Mouse (Mus musculus) T-cell, adult 2 months (primary cell): Measurements from ENCODE around the gene B430305J03Rik.
A peak's percentile ranks its signal among the peaks of the same experiment; 100 is the strongest.

Experiments used
- DNase-seq: peaks from one replicate; pipeline ENCODE4 v3.0.0; 2022; ENCODE audit warnings: low spot score

Gene B430305J03Rik

DNA sequence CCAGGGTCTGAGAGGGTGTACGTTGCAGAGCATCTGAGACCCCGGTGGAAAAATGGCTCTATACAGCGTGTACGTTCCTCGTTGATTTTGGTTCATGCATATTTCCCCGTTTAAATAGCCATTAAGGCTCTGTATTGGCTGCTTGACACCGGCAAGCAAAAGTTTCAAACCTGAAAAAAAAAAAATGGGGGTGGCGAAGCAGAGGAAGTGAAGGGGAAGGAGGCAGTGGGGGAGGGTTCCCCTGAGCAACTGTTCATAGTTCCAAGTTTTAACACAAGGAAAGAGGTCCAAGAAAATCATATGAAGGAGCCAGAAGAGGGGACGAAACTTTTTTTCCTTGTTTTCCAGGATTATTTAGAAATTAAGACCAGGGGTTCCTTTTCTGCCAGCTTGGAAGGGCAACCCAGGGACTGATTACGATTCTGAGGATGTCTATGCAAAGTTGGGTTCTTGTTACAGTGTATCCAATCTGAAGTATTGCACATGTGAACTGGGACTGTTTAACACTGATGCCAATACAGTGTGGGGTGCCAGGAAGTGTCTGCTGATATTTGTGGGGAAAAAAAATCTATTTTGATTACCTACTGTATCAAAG lies at the start of gene B430305J03Rik:
Gene B430305J03Rik (minus strand): TSS at position 173 of the 595 bp plus-strand sequence.
- peak; percentile 26 for DNase-seq

DNA sequence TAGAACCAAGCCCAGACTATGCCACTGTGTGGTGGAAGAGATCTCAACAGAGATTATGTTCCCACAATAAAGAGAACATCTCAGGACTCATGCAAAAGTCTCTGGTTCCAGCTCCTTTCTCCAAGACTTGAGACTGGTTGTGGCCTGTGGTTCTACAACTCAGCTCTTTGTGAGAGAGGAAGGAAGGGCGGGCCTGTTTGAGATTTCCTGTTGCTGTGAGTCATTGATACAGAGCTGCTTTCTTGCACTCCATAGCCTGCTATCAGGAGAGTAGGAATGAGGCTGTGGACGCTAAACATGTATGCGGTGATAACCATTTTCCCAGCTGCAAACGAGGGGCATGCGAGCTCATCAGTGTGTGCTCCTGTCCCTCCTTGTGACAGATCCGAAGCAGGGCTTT lies 43.9 kb upstream of the B430305J03Rik start:
- peak; percentile 76 for DNase-seq

DNA sequence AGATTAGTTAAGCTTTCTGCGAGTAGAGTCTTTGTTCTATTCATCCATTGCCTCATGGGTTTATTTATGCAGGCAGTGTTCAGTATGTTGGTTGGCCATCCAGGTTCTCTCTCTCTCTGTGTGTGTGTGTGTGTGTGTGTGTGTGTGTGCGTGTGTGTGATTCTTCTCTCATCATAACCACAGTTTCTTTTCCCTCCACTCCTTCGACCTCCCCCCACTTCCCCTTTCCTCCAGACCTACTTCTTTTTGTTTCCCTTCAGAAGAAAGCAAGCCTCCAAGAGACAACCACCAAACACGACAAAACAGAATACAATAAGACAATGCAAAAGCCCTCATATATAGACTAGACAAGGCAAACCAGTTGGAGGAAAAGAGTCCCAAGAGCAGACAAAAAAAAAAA lies 41.2 kb upstream of the B430305J03Rik start:
- peak; percentile 5 for DNase-seq

DNA sequence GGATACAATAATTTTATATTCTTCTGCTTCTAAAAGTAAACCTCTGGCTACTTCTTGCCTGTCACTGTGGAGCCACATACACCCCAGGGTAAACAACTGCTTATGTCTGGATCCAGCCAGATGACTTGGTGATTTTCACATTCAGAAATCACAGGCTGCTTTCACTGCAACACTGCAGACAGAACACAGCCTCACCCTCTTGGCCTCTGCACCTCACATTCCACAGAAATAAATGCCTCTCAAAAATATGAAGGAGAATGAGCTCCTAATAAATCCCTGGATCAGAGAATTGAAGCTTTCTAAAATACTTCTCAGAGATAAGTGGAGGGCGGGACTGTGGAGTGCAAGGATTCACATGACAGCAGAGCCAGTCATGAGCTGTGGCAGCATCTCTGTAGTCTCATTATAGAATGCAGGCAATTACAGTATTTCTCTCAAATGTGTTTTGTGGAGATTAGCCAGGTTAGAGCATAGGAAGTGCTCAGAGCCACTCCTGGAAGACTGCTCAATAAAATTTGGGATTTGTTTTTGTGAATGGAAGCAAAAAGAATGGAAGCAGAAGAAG lies 35.2 kb upstream of the B430305J03Rik start:
- DNase-seq, result no peak

DNA sequence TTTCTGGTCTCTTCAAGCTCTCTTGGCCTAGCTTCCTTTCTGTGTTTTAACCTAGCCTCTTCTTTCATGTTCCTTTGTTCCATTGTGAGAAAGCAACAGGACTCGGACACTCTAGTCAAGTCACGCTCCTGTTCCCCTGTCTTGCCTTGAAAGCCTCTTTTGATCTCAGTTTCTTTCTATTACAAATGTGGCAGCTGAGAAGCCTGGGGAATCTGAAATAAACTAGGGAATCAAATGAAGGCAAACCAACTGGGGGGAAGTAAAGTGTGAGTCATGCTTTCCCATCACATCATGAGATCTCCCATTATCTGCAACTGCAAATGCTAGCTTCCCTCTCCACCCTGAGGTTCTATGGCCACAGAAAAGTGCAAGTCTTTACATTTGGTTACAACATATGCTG lies 31.0 kb upstream of the B430305J03Rik start:
- no peak for DNase-seq

DNA sequence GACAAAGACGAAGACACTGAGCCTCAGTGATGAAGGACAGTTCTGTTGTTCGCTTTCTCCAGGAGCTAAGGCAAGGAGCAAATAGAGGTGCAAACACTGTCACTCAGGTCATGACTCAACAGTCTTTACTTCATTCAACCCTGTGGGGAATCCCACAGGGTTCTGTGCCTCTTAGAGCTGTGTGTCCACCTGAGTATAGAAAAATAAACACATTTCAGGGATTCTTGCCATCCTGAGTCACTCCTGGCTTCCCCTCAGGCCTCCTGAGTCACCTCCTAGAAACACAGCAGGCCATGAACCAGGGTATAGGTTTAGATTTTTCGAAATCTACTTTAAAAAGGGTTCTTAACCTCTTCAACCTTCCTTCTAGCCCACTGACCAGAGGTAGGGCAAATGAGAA lies 29.6 kb upstream of the B430305J03Rik start:
- DNase-seq, result no peak

DNA sequence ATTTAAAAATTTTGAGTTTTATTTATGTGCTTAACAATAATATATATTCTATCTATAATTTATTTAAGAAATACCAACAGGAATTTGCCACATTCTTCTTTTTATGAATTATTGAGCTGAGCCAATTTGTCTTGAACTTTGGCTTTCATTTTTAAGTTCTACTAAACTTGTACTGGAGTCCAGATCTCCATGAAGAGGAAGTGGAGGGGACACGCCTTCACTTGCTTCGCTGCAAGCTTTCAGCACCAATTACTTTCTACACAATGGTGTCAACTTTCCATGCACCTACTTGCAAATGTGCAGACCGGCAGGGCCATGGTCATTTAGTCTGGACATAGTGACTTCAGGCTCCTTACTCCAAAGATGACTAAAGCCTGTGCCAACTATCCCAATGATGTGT lies 27.8 kb upstream of the B430305J03Rik start:
- DNase-seq, result no peak

DNA sequence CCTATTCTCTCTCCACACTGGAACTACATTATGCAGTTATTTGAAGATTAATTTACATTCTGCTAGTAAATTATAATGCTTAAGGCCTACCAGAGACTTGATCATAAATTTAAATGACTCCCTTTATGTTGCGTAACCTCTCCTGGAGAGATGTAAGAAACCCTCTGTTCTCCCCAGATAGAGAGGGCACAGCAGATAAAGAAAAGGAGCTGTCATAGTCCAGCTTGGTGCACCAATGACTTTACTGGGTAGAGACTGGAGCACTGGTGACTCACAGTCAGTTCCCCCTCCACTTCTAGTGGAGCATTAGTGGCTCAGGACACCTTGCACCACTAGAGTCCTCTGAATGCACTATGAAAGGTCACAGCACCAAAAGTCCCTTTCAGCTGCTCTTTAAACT lies 27.1 kb upstream of the B430305J03Rik start:
- DNase-seq, result no peak

DNA sequence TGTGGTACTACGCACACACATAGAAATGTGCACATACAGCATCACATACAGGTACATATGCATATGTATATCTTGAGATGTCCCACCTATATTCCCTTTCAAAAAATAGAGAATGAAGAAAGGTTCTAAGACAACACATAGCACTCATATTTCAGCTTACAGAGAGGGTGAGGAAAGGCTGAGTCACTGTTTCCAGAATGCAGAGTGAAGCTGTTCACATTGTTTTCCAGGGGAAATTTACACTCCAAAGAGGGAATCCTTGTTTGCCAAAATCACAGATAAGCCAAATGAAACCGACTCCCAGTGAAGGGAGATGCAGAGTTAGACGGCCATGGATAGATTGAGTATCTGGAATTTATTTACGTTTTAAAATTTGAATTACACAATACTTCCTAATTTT lies 25.8 kb upstream of the B430305J03Rik start:
- DNase-seq, result no peak

DNA sequence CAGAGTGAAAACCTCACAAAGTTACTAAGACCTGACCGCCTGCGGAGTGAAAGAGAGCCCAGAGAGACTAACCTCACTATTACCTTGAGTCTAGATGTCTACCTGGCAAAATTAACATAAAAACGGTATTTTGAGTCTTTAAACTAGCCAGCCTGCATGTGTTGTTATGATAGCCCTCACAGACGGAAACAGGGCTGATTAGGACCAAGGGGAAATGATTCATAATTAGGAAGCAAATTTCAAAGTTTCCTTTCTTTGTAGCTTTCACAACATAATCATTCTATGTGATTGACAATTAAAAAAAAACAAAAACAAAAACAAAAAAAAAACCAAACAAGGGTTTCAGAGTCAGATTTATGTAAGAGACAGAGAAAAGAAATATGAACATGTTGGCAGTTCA lies 20.6 kb upstream of the B430305J03Rik start:
- no peak for DNase-seq

DNA sequence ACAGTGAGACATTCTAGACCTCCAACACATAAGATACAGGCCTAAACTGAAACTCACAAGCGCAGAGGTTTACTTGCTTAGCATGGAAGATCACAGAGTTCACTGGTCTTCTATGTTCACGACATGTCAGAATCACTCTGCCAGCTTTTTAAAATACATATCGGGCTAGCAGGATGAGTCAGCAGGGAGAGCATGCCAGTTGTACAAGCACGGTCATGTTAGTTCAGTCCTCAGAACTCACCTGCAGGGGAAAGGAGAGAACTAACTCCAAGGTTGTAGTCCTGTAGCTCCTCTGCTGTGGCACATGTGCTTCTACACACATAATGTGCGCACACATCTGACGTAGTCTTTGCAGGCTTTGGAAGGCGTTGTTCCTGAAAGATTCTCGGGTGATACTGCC lies 10.2 kb upstream of the B430305J03Rik start:
- no peak for DNase-seq

DNA sequence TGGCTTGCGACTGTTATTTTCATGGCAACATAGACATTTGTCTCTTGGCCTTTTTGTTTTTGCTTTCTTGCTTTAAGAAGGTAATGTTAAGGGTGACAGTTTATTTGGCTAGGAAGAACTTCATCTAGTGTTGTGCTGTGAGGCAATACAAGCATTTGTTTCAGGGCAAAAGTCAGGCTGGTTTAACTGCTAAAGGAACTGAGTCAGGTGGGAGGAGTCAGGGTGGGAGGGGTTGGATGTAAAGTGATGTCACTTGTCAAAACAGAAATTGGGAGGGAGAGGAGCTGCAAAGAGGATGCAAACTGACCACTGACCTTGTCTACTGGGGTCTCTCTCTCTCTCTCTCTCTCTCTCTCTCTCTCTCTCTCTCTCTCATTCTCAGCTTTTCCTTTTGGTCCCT lies 2.7 kb upstream of the B430305J03Rik start:
- DNase-seq, result peak; percentile 7

DNA sequence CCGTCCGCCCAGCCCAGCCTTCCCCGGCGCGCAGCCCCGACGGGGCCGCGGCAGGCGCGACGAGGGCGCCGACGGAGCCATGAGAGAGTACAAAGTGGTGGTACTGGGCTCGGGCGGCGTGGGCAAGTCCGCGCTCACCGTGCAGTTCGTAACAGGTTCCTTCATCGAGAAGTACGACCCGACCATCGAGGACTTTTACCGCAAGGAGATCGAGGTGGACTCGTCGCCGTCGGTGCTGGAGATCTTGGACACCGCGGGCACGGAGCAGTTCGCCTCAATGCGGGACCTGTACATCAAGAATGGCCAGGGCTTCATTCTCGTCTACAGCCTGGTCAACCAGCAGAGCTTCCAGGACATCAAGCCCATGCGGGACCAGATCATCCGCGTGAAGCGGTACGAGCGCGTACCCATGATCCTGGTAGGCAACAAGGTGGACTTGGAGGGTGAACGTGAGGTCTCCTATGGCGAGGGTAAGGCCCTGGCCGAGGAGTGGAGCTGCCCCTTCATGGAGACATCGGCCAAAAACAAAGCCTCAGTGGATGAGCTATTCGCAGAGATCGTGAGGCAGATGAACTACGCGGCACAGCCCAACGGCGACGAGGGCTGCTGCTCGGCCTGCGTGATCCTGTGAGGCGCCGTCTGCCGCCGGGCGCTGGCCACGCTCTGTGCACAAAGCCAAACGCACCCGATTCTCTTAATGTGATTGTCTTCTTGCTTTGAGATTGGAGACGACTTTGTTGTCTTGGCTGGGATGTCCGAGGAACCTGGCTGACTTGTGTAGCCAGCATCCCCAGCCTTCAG lies 573 bp downstream of the B430305J03Rik start:
- peak; percentile 34 for DNase-seq

DNA sequence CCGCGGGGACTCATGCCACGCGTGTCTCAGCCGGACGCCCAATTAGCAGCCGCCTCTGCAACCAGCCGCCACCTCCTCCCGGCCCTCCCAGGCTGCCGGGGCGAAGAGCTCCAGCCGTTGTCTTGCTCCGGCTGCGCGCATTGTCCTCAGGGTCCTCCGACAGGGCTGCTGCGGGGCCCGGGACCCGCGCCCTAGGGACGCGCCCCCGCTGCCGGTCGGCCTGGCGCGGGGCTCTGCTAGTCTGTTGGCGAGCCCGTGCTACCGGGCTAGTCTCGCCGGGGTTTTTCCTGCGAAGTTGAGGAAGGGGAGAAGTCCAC lies 1.1 kb downstream of the B430305J03Rik start:
- DNase-seq, result no peak

DNA sequence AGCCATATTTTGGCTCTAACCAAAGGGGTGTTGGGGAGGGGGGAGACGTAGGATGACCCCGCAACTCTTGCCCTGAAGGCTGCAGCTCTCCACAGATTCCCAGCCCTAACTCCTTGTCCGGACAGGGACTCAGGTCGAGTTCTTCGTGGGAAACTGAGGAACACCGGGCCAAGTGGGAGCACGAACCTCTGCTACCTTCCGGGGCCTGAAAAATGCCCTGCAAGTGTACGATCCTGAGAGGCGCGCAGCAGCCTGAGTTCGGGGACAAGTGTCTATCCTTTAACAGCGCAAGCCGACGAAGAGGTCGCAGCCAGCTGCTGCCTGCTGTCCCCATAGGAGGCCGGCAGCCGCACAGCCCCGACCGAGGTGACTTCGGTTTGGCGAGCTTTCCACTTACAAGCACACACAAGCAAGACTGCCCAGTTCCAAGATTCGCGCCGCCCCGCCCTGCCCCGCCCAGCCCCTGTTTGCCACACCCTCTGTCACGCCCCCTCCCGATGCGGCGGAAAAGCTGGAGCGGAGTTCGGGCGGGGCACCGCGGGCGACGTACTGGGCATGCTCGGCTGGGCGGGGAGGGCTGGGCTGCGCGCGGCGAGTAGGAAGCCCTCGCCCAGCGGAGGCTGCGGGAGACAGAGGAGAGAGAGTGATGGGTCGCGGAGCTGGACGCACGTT lies 1.6 kb downstream of the B430305J03Rik start:
- peak; percentile 91 for DNase-seq

DNA sequence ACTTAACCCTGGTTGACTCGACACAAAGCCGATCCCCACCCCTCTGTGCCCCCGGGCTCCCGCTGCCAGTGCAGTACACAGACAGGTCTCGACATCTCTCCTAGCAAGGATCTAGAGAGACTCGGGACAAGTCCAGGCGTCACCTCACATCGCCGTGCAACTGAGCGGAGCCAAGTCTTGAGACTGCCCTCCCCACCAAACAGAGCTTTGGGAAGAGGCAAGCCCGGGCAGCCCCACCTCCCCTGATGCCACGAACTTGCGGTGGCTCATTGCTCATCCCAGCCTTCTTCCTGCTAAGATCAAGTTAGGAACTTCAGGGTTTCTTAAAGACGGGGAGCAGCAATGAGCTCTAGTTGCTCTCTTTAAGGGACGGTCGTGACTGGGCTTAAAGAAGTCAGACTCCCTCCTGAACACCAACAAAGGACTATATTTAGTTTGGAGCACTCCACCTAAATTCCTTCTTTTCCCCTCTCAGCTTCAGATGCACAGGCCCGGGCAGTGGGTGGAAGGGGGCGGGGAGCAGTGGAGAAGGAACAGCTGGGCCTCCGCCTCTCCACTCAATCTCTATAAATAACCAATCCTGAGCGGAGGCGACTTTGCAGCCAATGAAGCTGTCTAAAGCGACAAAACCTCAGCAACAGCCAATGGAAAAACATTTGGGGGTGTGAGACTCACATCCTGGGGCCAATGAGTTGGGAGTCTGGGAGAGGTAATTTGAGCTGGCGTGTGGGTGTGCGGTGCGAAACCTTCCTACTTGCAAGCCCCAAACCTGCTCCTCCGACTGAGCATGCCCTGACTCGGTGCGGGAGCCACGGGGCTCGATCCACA lies 2.4 kb downstream of the B430305J03Rik start:
- peak; percentile 88 for DNase-seq

DNA sequence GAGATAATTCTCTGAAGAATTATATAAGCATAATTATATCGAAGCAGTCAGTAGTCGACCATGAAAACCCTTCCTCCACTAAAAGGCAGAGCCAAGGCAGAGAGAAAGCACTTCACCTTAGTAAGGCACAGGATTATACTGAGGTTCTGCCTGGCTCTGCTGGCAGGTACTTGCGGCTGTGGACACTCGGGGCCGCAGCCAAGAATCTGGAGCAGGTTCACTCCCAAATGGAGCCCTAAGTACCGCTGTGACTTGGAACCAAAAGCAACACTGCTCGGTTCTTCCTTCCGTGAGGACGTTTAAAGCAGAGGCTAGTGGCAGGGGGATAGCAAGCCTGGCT lies 3.0 kb downstream of the B430305J03Rik start:
- no peak for DNase-seq

DNA sequence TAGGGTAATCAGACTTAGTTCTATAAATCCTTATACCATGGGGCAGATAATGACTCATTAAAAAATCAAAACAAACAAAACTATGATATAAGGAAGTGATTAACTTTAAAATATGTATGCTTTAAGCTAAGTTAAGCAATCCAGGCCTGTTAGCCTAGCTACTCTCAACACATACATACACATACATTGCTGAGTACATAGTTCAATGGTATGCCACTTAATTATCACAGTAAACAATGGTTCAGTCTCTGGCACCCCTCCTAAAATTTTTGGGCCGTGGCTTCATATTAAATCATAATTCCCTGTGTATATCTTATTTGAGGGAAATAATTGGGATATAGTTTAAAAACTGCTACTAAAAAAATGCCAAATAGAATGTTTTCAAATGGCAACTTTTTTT lies 4.4 kb downstream of the B430305J03Rik start, which contains the start of gene Rap2b:
Gene Rap2b (plus strand): TSS at position 301 of the 400 bp plus-strand sequence.
- DNase-seq, result no peak

DNA sequence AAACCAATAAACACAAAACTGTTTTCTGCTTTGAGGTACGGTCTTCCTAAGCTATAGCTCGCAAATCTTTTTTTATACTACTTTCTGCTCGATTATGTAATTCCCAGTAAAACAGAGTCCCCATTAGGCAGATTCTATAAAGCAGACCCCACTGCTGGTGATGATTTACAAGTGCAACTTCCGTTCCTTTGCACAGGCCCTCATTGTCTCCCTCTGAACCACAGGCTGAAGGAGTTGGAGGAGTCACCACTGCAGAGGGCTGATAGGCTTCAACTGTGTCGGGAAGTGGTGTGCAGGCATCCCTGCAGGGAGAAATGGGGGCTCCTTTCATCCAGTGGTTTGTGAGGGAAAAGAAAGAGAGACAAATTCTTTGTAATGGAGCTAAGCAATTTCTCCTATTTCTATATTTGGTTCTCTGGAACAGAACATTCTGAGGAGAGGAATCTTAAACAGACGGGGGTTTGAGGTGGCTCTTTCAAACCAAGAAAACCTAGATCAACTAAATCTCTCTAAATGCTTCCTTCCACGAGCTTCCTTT lies 6.9 kb downstream of the B430305J03Rik start:
- no peak for DNase-seq

DNA sequence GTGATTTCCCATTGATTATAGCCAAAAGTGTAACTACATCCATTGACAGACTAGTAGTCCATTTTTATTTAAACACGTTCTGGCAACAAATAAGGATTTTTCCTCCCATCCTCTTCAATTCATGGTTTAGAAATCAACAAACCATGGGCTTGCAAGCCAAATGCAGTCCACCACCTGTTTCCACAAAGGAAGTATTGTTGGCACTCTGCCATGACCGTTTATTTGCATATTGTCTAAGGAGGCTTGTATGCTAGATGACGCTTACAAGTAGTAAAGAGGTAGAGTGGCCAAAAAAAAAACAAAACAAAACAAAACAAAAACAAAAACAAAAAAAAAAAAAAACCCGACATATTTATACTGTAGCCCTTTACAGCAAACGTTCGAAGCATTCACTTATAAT lies 7.6 kb downstream of the B430305J03Rik start:
- DNase-seq, result no peak

DNA sequence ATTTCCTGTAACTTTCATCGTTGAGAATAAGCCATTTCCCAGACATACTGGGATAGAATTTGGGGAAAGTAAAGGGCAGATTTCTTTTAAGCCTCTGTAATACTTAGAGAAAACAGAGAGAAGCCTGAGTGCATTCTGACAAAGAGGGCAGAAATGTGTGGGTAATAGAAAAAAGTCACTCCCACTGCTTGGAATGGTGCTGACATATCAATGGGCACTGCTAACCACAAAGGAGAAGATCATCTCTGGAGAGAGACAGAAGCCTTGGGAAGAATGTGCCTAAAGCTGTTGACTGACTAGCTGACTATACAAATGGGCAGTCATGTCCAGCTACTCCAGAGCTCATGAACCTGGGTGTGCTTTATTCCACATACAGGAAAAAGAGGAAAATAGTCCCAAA lies 10.3 kb downstream of the B430305J03Rik start:
- DNase-seq, result no peak

DNA sequence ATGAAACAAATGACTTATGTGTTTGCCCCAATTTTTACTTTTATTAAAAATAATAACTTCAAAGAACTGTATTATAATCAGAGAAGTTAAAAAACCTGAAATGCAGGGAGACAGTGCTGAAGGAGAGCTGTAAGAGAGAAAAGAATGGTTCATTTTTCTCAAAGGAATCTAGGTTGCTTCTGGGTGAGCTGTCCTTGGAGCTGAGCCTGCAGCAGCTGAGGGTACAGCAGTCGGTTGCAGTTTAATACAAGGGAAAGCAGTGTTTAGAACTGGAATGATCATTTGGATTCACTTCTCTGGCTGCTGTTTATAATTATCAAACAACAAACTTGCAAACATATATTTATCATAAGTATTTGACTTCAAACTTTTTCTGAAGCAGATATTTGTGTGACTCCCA lies 16.3 kb downstream of the B430305J03Rik start:
- DNase-seq, result no peak
